Mouse (Mus musculus) myocyte (in vitro differentiated cells): Measurements from ENCODE around the gene Plxna4.

Experiments
- CEBPB ChIP-seq: IDR thresholded peaks from 2 replicates; pipeline ENCODE4 v1.6.1; 2011; ENCODE audit warnings: mild to moderate bottlenecking, moderate library complexity; ENCODE audit not compliant: poor library complexity, insufficient read depth, severe bottlenecking
- E2F4 ChIP-seq: IDR thresholded peaks from one replicate; pipeline ENCODE4 v1.6.1; 2011; ENCODE audit warnings: mild to moderate bottlenecking, control low read depth, moderate library complexity; ENCODE audit not compliant: insufficient read depth
- MAX ChIP-seq: IDR thresholded peaks from one replicate; pipeline ENCODE4 v1.6.1; 2011; ENCODE audit warnings: low read depth, mild to moderate bottlenecking, control low read depth
- MYOD1 ChIP-seq, 3 experiments: IDR thresholded peaks; one replicate each; pipeline ENCODE4 v1.6.1; 2011; ENCODE audit warnings: control low read depth in 2 of 3, low read depth in 2 of 3, mild to moderate bottlenecking in 2 of 3, moderate library complexity in 1 of 3; ENCODE audit not compliant: insufficient read length in 2 of 3, control insufficient read depth in 1 of 3
- MYOG ChIP-seq, 3 experiments: IDR thresholded peaks; one replicate each; pipeline ENCODE4 v1.6.1; 2011; ENCODE audit warnings: control low read depth in 2 of 3, low read depth in 2 of 3, mild to moderate bottlenecking in 2 of 3; ENCODE audit not compliant: insufficient read length in 2 of 3, control insufficient read depth in 1 of 3, insufficient read depth in 1 of 3
- POLR2A ChIP-seq: IDR thresholded peaks from one replicate; pipeline ENCODE4 v1.6.1; 2011; ENCODE audit warnings: low read depth, mild to moderate bottlenecking, control low read depth, moderate library complexity; ENCODE audit not compliant: insufficient read length
- REST ChIP-seq: IDR thresholded peaks from one replicate; pipeline ENCODE4 v1.6.1; 2011; ENCODE audit warnings: mild to moderate bottlenecking, control low read depth, moderate library complexity; ENCODE audit not compliant: insufficient read depth, insufficient read length
- SRF ChIP-seq: IDR thresholded peaks from one replicate; pipeline ENCODE4 v1.6.1; 2011; ENCODE audit warnings: low read depth; ENCODE audit not compliant: control insufficient read depth, insufficient read length
- TCF12 ChIP-seq: IDR thresholded peaks from one replicate; pipeline ENCODE4 v1.6.1; 2011; ENCODE audit warnings: mild to moderate bottlenecking, control low read depth; ENCODE audit not compliant: poor library complexity, insufficient read depth, severe bottlenecking
- USF1 ChIP-seq: IDR thresholded peaks from one replicate; pipeline ENCODE4 v1.6.1; 2011; ENCODE audit warnings: low read depth, mild to moderate bottlenecking, control low read depth, moderate library complexity

DNA sequence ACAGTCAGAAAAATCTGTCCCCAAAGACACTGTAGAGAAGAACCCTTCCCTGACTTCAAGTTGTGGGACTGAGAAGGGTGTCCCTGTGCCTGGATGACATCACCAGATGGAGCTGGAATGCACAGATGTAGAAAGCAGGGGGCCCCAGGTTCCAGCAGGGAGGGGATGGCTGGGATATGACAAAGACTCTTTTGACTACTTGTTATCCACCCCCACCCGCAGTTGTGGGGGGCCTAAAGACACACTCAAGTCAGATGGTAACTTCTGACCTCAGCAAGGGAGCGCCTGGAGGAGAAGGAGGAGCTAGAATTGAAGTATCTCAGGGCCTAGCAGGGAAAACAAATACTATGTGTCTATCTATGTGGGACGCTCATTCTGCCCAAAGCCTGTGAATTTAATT is 266.8 kb downstream of the Plxna4 start:
- TF ChIP-seq POLR2A (no peak), MAX (no peak), E2F4 (no peak), SRF (no peak), USF1 (no peak), REST (no peak), MYOG (IDR thresholded peaks at IDR 0.05; ENCODE audit: control insufficient read depth in 1 of 3, insufficient read depth in 1 of 3, insufficient read length in 2 of 3, low read depth in 2 of 3) (no peak), MYOD1 (IDR thresholded peaks at IDR 0.05; ENCODE audit: control insufficient read depth in 1 of 3, insufficient read length in 2 of 3, low read depth in 2 of 3) (no peak), TCF12 (no peak), CEBPB (no peak)
